ENCODE assay signal across 15 mouse cellular contexts in genomic region chr11:105760346-105760745, GRCm38 (mm10).
DNase-seq lines count a peak whose midpoint lies in the region; ATAC-seq lines count a peak whose summit lies in the region.
"Had no signal": no experiment of that assay in that cellular context is flagged by ENCODE, and none has a peak within 500 bp of the region (broad histone marks: within the 10 kb centered on the region; RNA-seq: fewer than 3 reads in every experiment).

No protein-coding gene starts in this region.

- H3K27me3 ChIP-seq in lung, embryonic 15.5 days: no peaks in the 10 kb centered on the region
- no peaks in the 10 kb centered on the region for H3K27me3 ChIP-seq in embryonic facial prominence, embryonic 14.5 days (replicated peaks; ENCODE audit: control insufficient read depth, insufficient read depth, low read length)
- no peaks in the 10 kb centered on the region for H3K27me3 ChIP-seq in neural tube, embryonic 13.5 days

- 41% methylated on average over 4 of the region's 4 CpGs for WGBS in lung, embryonic 15.5 days
- 23% methylated on average over 4 of the region's 4 CpGs for WGBS in embryonic facial prominence, embryonic 14.5 days
- 27% methylated on average over 4 of the region's 4 CpGs for WGBS in neural tube, embryonic 13.5 days

- H3K4me1 ChIP-seq in lung, embryonic 15.5 days: peaks cover 11% of the 10 kb centered on the region; the same call in 1 of the 2 replicates
- peaks cover 21% of the 10 kb centered on the region; the same call in 1 of the 2 replicates for H3K4me1 ChIP-seq in embryonic facial prominence, embryonic 14.5 days (ENCODE audit: control insufficient read depth, insufficient read depth, low read length)
- peaks cover 27% of the 10 kb centered on the region for H3K4me1 ChIP-seq in neural tube, embryonic 13.5 days (replicated peaks)

- no peak overlapping the region for H3K9ac ChIP-seq in lung, embryonic 15.5 days
- no peak overlapping the region for H3K9ac ChIP-seq in embryonic facial prominence, embryonic 14.5 days (ENCODE audit: low read depth, low read length)
- no peak overlapping the region for H3K9ac ChIP-seq in neural tube, embryonic 13.5 days

- 0 out of 2 replicates have a peak overlapping the region, but pooled peaks have one; percentile 13 for H3K27ac ChIP-seq in lung, embryonic 15.5 days
- H3K27ac ChIP-seq in embryonic facial prominence, embryonic 14.5 days (replicated peaks; ENCODE audit: low read depth, low read length): peak overlapping the region; percentile 39
- peak overlapping the region; percentile 56; the same call in 1 of the 2 replicates for H3K27ac ChIP-seq in neural tube, embryonic 13.5 days (replicated peaks)
- H3K27ac ChIP-seq: kidney, postnatal 0 days; macrophage had no signal

- no peak overlapping the region for H3K4me2 ChIP-seq in lung, embryonic 15.5 days
- H3K4me2 ChIP-seq in embryonic facial prominence, embryonic 14.5 days (ENCODE audit: low read depth, low read length): peak overlapping the region; percentile 5
- H3K4me2 ChIP-seq in neural tube, embryonic 13.5 days: no peak overlapping the region

- intact Hi-C loops in left cerebral cortex, postnatal 4 days (cut with DNase I): no loop called here

- no peaks in the 10 kb centered on the region for H3K9me3 ChIP-seq in lung, embryonic 15.5 days
- no peaks in the 10 kb centered on the region for H3K9me3 ChIP-seq in embryonic facial prominence, embryonic 14.5 days (ENCODE audit: control insufficient read depth, low read length)
- no peaks in the 10 kb centered on the region for H3K9me3 ChIP-seq in neural tube, embryonic 13.5 days

- peak; percentile 5 for DNase-seq in embryo, embryonic 10 days (ENCODE audit: low spot score)
- no peak for DNase-seq in embryo, embryonic 11 days
- DNase-seq in lung, postnatal 36 days: no peak
- DNase-seq in embryonic facial prominence, embryonic 14.5 days (ENCODE audit: low spot score): peak; percentile 46
- no peak for DNase-seq in layer of hippocampus, adult 11-12 months (ENCODE audit: low spot score)
- no peak for DNase-seq in left cerebral cortex, postnatal 4 days
- DNase-seq: adrenal gland, adult 8-10 months; cerebellum, postnatal 36 days; gastrocnemius, postnatal 14 days; spleen, adult 18-20 months; thymus, adult 2 months had no signal

- no peak for ATAC-seq in lung, embryonic 15.5 days (ENCODE audit: borderline replicate concordance, extremely low read depth, low FRiP score, low TSS enrichment)
- ATAC-seq in embryonic facial prominence, embryonic 14.5 days (ENCODE audit: low read depth): no peak
- no peak for ATAC-seq in neural tube, embryonic 13.5 days (ENCODE audit: low read depth)

- H3K4me3 ChIP-seq in lung, embryonic 15.5 days: no peak overlapping the region
- H3K4me3 ChIP-seq in embryonic facial prominence, embryonic 14.5 days (ENCODE audit: low read depth, low read length): no peak overlapping the region
- H3K4me3 ChIP-seq in neural tube, embryonic 13.5 days: no peak overlapping the region

- H3K36me3 ChIP-seq in lung, embryonic 15.5 days: no peaks in the 10 kb centered on the region
- H3K36me3 ChIP-seq in embryonic facial prominence, embryonic 14.5 days (ENCODE audit: control insufficient read depth, insufficient read depth, low read length): no peaks in the 10 kb centered on the region
- H3K36me3 ChIP-seq in neural tube, embryonic 13.5 days: no peaks in the 10 kb centered on the region

Comparison
In these comparisons a context has a peak if more than half of its experiments do, and no peak if none do; other contexts are left out.
1. DNase-seq: peak in embryo, embryonic 10 days (single experiment) and embryonic facial prominence, embryonic 14.5 days (single experiment); none in embryo, embryonic 11 days (single experiment), lung, postnatal 36 days (single experiment), layer of hippocampus, adult 11-12 months (single experiment) and left cerebral cortex, postnatal 4 days (single experiment).
2. Peak in every context shown above with its lines, with median percentiles within 50 percentile points of each other: H3K27ac ChIP-seq.